Mouse (Mus musculus): ENCODE data around the gene Chd9.
A peak's percentile ranks its signal among the peaks of the same experiment; 100 is the strongest.

DNA sequence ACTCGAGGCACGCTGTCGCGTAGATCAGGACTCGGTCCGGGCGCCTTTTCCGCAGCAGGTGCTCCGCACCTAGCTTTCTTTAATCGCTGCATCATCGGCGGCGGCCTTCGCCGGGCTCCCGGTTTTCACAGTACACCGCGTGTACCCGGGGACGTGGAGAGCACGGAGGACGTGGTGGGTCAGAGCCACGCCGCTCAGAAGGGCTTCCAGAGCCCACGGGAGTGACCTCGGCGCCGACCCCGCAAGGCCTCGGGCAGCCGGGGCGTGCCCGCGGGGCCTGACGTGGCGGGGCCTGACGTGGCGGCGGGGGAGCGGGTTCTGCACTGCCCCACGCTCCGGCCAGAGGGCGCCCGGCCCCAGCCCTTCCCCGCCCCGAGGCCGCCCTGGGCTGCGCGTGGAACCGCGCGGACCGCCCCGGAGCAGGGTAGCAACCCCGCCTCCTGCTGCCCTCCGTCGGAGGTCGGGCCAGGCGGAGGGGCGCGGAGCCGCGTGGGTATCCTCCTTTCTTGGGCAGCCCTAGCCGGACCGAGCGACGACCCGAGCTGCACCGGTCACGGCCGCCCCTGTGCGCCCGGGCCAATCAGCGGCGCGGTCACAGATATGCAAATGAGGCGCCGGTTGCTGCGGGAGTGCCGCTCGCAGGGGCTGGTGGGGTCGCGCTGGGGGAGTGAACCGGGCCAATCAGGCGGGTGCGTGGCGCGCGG is 79.8 kb downstream of the Chd9 start:
- TF ChIP-seq CTCF (IDR thresholded peaks at IDR 0.05; ENCODE audit: insufficient read depth, low read depth, low read length) (peak; percentile 76), POLR2A (IDR thresholded peaks at IDR 0.05; ENCODE audit: insufficient read depth, low read depth, low read length) (peak; percentile 12; the same call in 1 of the 2 replicates)

Data from olfactory bulb, adult 2 months (tissue).